Mouse (Mus musculus): ENCODE data around the gene Rsrc2. TPM values are rescaled to one million over a fixed set of nuclear protein-coding genes. Genes with fewer than 3 reads are reported as not detected.

Gene Rsrc2
- total and polyA plus RNA-seq, 2 experiments from 2014 or later: 41.9 to 133 TPM

GRCm38 (mm10) chr5:123699198-123699597 lies 50.0 kb downstream of the Rsrc2 start:
- no peak overlapping the region for H3K4me3 ChIP-seq (ENCODE audit: low read depth, low read length)
- H3K4me1 ChIP-seq (ENCODE audit: insufficient read depth, low read length): no peaks in the 10 kb centered on the region
- no peaks in the 10 kb centered on the region for H3K27me3 ChIP-seq (ENCODE audit: insufficient read depth, low read length)
- ATAC-seq (ENCODE audit: low FRiP score): no peak
- no peak overlapping the region for H3K27ac ChIP-seq (ENCODE audit: low read depth, low read length)
- H3K9me3 ChIP-seq (ENCODE audit: low read length): no peaks in the 10 kb centered on the region
- H3K4me2 ChIP-seq (ENCODE audit: low read depth, low read length, poor library complexity, severe bottlenecking): no peak overlapping the region
- WGBS: 24% methylated on average over 3 of the region's 3 CpGs
- no peak overlapping the region for H3K9ac ChIP-seq (replicated peaks; ENCODE audit: low read length, poor library complexity, severe bottlenecking)
- peaks cover 43% of the 10 kb centered on the region for H3K36me3 ChIP-seq (ENCODE audit: insufficient read depth, low read length)
- peak; percentile 87 for TF ChIP-seq CTCF (IDR thresholded peaks at IDR 0.05)
- peak; percentile 84 for DNase-seq (ENCODE audit: low spot score)

GRCm38 (mm10) chr5:123696961-123697360 lies 52.3 kb downstream of the Rsrc2 start:
- ATAC-seq (ENCODE audit: low FRiP score): no peak
- no peaks in the 10 kb centered on the region for H3K27me3 ChIP-seq (ENCODE audit: insufficient read depth, low read length)

GRCm38 (mm10) chr5:123696244-123696643 lies 53.0 kb downstream of the Rsrc2 start:
- H3K36me3 ChIP-seq (ENCODE audit: insufficient read depth, low read length): peaks cover 19% of the 10 kb centered on the region
- H3K4me1 ChIP-seq (ENCODE audit: insufficient read depth, low read length): no peaks in the 10 kb centered on the region
- DNase-seq (ENCODE audit: low spot score) (no peak), ATAC-seq (ENCODE audit: low FRiP score) (no peak)
- WGBS: 90% methylated on average over 7 of the region's 7 CpGs
- no peaks in the 10 kb centered on the region for H3K9me3 ChIP-seq (ENCODE audit: low read length)
- H3K9ac ChIP-seq (replicated peaks; ENCODE audit: low read length, poor library complexity, severe bottlenecking): no peak overlapping the region
- no peak overlapping the region for H3K4me2 ChIP-seq (ENCODE audit: low read depth, low read length, poor library complexity, severe bottlenecking)
- H3K4me3 ChIP-seq (ENCODE audit: low read depth, low read length): no peak overlapping the region
- no peaks in the 10 kb centered on the region for H3K27me3 ChIP-seq (ENCODE audit: insufficient read depth, low read length)
- H3K27ac ChIP-seq (ENCODE audit: low read depth, low read length): no peak overlapping the region
- no peak for TF ChIP-seq CTCF (IDR thresholded peaks at IDR 0.05)

More at GRCm38 (mm10) chr5:123696961-123697360, 52.3 kb downstream of the Rsrc2 start:
- Histone ChIP-seq H3K9me3 (ENCODE audit: low read length) (no peaks in the 10 kb centered on the region), H3K4me2 (ENCODE audit: low read depth, low read length, poor library complexity, severe bottlenecking) (no peak overlapping the region), H3K4me3 (ENCODE audit: low read depth, low read length) (no peak overlapping the region), H3K4me1 (ENCODE audit: insufficient read depth, low read length) (no peaks in the 10 kb centered on the region), H3K27ac (ENCODE audit: low read depth, low read length) (no peak overlapping the region), H3K9ac (replicated peaks; ENCODE audit: low read length, poor library complexity, severe bottlenecking) (no peak overlapping the region), H3K36me3 (ENCODE audit: insufficient read depth, low read length) (peaks cover 23% of the 10 kb centered on the region)
- 87% methylated on average over 4 of the region's 4 CpGs for WGBS
- no peak for DNase-seq (ENCODE audit: low spot score)
- no peak for TF ChIP-seq CTCF (IDR thresholded peaks at IDR 0.05)

- TF ChIP-seq CTCF (IDR thresholded peaks at IDR 0.05): no peak
- DNase-seq (ENCODE audit: low spot score): no peak
- H3K36me3 ChIP-seq (ENCODE audit: insufficient read depth, low read length): 0 out of 2 replicates have a peak, but pooled peaks cover 7% of the 10 kb centered on the region
- H3K4me2 ChIP-seq (ENCODE audit: low read depth, low read length, poor library complexity, severe bottlenecking): no peak overlapping the region
- no peaks in the 10 kb centered on the region for H3K27me3 ChIP-seq (ENCODE audit: insufficient read depth, low read length)
- H3K9me3 ChIP-seq (ENCODE audit: low read length): no peaks in the 10 kb centered on the region
- 69% methylated on average over 6 of the region's 6 CpGs for WGBS
- no peak overlapping the region for H3K27ac ChIP-seq (ENCODE audit: low read depth, low read length)
- no peak overlapping the region for H3K9ac ChIP-seq (replicated peaks; ENCODE audit: low read length, poor library complexity, severe bottlenecking)
- no peak overlapping the region for H3K4me3 ChIP-seq (ENCODE audit: low read depth, low read length)
- H3K4me1 ChIP-seq (ENCODE audit: insufficient read depth, low read length): no peaks in the 10 kb centered on the region
- ATAC-seq (ENCODE audit: low FRiP score): no peak
These were observed 54.7 kb downstream of the Rsrc2 start for GRCm38 (mm10) chr5:123694468-123694867.

- peak within 1 kb of the TSS; percentile 99 for H3K9ac ChIP-seq (replicated peaks; ENCODE audit: low read length, poor library complexity, severe bottlenecking)
- H3K27ac ChIP-seq (ENCODE audit: low read depth, low read length): peak within 1 kb of the TSS; percentile 99
- H3K9me3 ChIP-seq (ENCODE audit: low read length): no peaks in the 10 kb centered on the region
- no peaks in the 10 kb centered on the region for H3K27me3 ChIP-seq (ENCODE audit: insufficient read depth, low read length)
- ATAC-seq (ENCODE audit: low FRiP score) (peak; percentile 79), DNase-seq (ENCODE audit: low spot score) (peak; percentile 91)
- H3K4me2 ChIP-seq (ENCODE audit: low read depth, low read length, poor library complexity, severe bottlenecking): peak within 1 kb of the TSS; percentile 68
- TF ChIP-seq CTCF (IDR thresholded peaks at IDR 0.05): no peak
- WGBS: 0% methylated on average over 49 of the region's 64 CpGs
- H3K4me3 ChIP-seq (ENCODE audit: low read depth, low read length): peak within 1 kb of the TSS; percentile 62
- peaks cover 10% of the 10 kb centered on the region for H3K4me1 ChIP-seq (ENCODE audit: insufficient read depth, low read length)
- H3K36me3 ChIP-seq (ENCODE audit: insufficient read depth, low read length): no peaks in the 10 kb centered on the region
These were observed 64.7 kb downstream of the Rsrc2 start, which contains the start of gene Clip1 for GRCm38 (mm10) chr5:123684221-123685144. Gene Clip1, minus strand, starts transcription at chr5:123684618.
